Mouse (Mus musculus): Measurements from ENCODE around the gene Yif1b.
"Not testable (repeated sequence)": the region's sequence is repeated elsewhere in the genome, so short reads cannot be mapped to it uniquely, and the experiment has no call there.

Gene Yif1b

DNA sequence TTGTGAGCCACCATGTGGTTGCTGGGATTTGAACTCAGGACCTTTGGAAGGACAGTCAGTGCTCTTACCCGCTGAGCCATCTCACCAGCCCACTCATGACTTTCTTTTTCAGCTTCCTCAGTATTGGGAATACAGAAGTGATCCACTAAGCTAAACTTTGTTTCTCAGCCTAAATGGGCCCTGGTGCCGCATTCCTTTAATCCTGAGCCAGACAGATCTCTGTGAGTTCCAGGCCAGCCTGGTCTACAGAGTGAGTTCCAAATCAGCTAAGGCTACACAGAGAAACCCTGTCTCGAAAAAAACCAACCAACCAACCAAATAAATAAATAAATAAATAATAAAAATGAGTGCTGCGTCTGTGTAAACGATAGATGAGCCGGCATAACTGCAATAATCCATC lies 533 bp upstream of the Yif1b start:
- not testable (repeated sequence) for ATAC-seq (ENCODE audit: insufficient number of reproducible peaks, low FRiP score, low TSS enrichment)

DNA sequence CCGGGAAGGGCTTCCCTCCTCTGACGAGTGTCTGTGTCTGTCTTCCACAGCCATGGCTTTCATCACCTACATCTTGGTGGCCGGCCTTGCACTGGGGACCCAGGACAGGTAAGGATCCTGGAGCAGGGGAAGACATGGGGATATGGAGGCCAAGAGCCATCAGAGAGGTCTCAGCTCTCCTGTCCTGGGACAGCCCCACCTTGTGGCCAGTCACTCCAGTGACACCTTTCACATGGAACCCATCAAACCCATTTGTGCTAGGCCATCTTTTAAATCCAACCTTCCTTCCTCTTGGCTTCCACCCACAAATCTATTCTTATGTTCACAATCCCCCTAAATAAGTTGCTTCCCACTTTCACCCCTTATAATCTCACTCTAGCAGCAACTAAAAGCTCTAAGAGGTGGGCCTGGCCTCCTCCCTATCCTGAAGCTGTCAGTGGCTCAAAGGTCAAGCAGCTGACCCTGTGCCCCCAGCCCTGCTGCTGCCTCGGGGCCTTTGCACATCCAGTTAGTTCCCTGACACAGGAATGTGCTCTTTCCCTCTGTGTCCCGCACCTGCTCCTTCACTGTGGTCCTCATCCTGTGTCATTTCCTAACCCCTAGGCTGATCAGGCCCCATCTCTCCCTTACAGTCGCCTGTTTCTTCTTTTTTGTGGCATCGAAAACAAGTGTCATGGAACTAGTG lies 6.7 kb downstream of the Yif1b start:
- no peak for ATAC-seq (ENCODE audit: insufficient number of reproducible peaks, low FRiP score, low TSS enrichment)

DNA sequence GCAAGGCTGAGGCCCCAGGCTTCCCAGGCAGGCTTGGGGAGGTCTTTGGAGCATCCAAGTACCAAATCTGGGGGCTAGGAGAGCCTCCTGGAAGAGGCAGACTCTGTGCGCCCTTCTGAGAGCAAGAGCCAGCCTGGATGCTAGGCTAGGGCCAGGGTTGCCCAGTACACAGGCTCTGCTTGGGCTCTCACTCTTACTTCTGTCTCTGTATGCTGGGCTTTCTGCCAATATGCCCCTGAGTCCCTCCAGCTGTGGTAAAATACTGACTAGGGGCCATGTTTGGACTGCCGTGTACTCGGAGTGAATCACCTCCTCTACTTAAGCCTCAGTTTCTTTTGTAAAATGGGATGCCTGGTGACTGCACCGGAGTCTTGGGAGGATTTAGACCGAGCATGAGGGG lies 7.9 kb downstream of the Yif1b start:
- ATAC-seq (ENCODE audit: insufficient number of reproducible peaks, low FRiP score, low TSS enrichment) = no peak

DNA sequence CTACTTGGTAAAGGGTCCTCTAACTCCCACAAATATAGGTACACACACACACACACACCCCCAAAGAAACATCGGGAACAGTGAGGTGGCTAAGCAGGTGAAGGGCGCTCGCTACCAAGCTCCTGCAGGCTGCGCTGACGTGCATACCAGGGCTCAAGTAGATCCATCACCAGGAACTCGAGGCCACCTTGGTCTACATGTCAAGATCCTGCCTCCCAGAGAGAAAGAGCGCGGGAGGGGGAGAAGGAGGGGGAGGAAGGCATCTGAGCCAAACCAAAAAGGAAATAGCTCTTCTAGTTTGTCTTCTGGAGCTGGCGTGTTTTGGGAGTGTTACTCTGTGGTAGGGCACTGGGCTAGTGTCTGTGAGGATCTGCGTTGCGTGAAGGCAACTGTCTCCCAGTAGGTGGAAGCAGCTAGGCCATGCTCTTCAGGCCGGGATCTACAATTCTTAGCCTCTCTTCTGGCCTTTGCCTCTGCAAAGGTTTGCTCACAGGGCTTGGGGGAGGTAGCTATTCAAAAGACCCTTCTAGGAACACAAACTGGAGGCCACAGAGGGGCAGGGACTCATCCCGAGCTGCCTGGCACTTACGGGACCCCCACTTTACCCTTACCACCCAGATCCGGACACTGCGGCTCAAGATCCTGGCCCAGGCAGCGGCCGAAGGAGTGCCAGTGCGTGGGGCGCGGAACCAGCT lies 8.6 kb downstream of the Yif1b start:
- no peak for ATAC-seq (ENCODE audit: insufficient number of reproducible peaks, low FRiP score, low TSS enrichment)

DNA sequence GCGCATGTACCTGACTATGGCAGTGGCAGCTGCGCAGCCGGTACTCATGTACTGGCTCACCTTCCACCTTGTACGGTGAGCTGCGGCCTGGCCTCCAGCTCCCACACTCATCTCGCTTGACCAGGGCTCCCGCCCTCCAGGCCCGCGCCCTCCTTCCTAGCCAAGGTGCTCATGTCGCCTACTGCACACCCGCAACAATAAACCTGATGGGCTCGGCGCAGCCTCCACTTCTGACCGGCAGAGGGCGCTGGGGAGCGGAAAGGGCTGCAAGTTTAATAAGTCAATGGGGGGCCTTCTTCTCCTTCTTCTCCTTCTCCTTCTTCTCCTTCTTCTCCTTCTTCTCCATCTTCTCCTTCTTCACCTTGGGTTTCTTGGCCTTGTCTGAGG lies 9.2 kb downstream of the Yif1b start:
- no peak for ATAC-seq (ENCODE audit: insufficient number of reproducible peaks, low FRiP score, low TSS enrichment)

DNA sequence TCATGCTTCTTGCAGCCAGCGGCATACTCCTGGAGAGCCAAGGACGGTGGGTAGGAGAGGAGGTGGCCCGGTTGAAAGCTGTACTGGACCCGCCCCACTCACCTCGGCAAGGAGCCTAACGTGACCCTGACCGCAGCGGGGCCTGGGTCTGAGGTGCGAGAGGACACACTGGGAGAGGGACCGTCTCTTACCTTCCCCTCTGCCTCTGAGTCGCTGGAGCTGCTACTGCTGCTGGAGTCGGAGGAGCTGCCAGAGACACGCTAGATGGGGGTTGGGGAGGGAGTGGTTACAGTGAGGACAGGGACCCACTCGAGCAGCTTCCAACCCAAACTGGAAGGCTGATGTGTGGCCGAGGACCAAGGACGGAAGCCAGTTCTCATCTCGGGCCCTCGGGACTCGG lies 9.6 kb downstream of the Yif1b start:
- no peak for ATAC-seq (ENCODE audit: insufficient number of reproducible peaks, low FRiP score, low TSS enrichment)

DNA sequence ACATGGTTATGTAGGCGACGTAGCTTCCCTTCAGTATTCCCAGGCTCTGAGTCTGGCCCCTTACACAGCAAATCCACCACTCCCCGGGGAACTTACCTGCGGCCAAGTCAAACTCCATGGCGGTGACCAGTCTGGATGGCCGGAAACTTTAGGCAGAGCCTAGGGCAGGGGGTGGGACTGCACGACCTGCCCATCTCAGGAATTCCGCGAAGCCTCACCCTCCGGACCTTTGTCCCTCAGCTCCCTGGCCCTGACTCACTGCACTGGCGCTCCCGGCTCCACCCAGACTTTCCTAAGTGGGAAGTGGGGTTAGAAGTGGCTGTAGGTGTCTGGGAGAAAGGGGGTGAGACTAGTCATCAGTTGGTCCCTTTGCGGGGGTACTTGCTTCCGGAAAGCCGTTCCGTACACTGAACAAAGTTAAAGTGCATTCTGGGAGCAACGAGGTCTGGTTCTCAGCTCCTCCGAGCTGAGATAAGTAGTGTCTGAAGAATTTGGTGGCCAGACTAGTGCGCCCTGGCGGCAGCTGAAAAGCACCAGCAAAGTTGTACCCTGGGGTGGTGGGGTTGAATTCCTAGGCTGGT lies 10.2 kb downstream of the Yif1b start, which contains the start of gene 2200002D01Rik:
2200002D01Rik (minus strand) TSS at position 206 of the 581 bp plus-strand sequence.
- no peak for ATAC-seq (ENCODE audit: insufficient number of reproducible peaks, low FRiP score, low TSS enrichment)

DNA sequence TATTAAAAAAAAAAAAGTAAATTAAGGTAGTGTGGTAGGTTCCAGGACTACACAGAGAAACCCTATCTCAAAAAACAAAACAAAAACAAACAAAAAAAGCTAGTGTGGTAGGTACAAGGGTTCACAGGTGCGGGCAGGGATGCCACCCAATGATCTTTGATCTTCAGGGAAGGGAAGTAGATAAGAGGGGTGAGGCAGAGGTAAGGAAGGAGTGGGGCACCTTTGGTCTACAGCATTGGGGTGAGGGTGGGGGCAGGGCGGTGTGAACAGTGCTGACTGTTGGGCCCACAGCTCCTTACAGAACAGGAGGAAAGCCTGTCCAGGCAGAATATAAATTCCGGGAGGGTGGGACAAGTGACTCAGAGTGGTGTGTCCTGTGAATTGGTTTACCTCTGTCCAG lies 13.0 kb downstream of the Yif1b start:
- no peak for ATAC-seq (ENCODE audit: insufficient number of reproducible peaks, low FRiP score, low TSS enrichment)

DNA sequence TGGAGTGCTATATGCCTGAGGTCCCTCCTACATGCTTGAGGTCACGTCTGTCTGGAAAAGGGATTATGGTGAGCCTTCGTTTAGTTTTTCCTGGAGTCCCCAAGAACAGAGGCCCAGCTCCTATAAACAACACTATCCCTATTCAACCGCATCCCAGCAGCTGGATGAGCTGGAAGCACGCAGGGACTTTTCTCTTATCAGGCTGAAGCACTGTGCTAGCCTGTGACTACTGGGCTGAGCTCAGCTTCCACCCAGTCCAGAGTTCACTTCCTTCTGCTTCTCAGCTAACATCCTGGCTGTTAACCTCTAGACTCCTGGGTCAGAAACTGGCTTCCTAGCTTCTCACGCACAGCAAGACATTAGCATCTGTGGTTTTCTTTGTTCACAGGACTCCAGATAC lies 15.7 kb downstream of the Yif1b start:
- ATAC-seq (ENCODE audit: insufficient number of reproducible peaks, low FRiP score, low TSS enrichment) = no peak

DNA sequence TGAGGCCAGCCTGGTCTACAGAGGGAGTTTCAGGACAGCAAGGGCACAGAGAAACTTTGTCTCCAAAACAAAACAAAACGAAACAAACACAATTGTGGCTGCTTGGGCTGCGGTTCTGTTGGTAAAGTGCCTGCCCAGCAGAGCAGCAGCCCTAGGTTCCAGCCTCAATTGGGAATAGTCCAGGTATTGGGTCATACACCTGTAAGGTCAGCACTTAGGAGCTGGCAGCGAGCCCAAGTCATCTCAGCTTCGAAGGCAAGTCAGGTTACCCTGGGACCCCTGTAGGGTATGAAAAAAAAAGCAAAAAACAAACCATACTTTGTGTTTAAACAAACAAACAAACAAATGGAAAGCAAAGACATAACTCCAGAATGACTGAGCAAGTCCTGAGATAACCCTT lies 17.7 kb downstream of the Yif1b start:
- no peak for ATAC-seq (ENCODE audit: insufficient number of reproducible peaks, low FRiP score, low TSS enrichment)

DNA sequence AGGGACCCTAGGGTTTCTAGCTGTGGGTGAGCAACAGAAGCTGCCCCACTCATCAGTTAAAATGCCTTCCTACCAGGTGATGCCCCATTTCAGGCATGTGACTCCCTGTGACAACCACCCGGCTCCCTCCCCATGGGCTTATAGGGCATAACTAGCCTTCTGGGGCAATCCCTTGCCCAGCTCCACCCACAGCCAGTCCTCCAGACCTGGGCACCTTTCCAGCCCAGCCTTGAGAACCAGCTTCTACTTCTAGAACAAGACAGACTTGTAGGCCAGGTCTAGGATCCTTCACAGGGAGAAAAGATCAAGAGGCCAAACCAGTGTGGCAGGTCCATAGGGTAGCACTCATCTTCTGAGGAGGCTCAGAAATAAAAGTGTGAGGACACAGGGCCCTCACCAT lies 19.2 kb downstream of the Yif1b start:
- ATAC-seq (ENCODE audit: insufficient number of reproducible peaks, low FRiP score, low TSS enrichment) = no peak

DNA sequence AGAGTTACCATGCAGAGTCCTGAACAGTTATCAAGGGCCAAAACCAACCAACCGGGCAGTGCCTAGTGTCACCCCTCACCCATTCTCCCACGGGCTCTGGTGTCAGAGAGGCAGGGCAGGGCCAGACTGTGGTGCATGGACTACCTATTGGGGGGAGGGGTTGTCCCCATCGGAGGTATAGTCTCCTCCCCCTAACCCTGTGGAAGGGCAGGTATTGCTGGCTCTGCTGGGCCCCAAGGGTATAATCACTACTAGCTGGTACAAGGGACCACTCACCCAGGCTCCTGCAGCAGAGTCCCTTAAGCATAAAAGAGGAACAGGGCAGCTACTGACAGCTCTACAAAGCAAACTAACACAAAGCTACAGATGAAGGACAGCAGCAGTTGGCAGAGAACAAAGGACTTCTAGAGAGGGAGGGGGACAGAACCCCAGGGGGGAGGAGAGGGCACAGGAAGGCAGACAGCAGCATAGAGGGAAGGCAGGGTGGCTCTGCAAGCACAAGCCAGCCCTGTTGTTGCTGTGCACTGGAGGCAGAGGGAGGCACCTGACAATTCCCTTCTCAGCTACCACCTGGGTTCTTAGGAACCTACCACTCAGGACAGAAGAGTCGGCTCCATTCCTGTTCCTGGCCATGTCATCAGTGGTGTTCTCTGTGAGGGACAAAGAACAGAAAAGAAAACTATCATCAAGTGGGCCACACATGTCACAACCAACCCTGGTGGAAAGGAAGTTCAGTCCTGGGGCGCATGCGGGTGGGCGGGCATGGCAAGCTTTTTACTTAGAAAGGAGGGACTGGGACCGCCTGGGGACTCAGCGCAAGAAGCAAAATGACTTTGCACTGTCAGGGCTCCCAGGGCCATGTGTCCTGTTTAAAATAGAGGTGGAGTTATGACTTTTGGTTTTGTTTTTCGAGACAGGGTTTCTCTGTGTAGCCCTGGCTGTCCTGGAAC lies 21.9 kb downstream of the Yif1b start:
- no peak for ATAC-seq (ENCODE audit: insufficient number of reproducible peaks, low FRiP score, low TSS enrichment)

DNA sequence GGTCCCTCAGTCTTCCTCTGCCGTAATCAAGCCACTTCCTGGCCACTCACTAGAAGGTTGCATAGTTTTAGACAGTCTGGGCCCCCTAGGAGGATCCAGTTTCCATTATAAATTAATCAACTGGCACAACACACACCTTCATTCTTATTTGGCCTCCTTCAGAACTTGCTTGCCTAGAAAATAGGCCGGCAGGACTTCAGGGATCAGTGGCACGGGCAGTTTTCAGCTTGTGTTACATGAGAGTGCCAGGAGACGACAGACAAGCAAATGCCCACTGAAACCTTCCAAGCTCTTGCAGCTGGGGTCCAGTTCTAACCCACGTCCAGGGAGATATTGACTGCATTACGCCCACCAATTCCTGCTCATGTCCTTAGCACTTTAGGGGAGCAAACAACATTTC lies 24.0 kb downstream of the Yif1b start:
- no peak for ATAC-seq (ENCODE audit: insufficient number of reproducible peaks, low FRiP score, low TSS enrichment)

DNA sequence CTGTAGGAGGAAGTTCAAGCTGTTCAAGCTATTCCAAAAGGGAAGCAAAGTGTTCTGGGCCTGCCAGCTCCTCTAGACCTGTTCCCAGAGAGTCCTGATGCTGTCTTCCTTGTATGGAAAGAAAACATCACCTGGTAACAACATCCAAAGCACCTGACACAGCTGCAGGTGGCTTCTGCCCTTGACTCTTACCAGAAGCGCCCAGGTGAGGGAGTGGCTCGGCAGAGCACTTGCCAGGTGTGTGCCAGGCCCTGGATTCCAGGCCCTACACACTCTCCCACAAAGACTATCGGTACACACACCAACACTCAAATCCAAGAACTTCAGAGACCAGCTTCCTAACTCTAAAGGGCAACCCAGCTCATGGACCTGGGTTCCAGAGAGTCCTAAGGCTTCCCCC lies 25.7 kb downstream of the Yif1b start:
- ATAC-seq (ENCODE audit: insufficient number of reproducible peaks, low FRiP score, low TSS enrichment) = no peak

DNA sequence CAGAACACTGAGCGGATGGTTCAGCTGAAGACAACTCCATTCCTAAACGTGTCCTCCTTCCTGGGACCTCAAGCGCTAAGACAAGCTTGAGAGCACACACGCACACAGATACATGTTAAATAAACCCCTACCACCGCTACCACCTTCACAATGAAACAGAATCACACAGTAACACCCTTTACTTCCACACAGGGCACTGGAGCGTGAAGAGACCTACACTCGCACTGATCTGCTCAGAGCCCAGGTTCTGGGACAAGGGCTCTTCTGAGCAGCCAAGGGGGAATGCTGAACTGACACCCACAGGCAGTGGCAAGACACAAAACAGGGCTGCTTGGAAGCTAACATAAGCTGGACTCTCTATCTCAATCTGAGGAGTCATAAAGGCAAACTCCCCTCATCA lies 27.5 kb downstream of the Yif1b start:
- no peak for ATAC-seq (ENCODE audit: insufficient number of reproducible peaks, low FRiP score, low TSS enrichment)

DNA sequence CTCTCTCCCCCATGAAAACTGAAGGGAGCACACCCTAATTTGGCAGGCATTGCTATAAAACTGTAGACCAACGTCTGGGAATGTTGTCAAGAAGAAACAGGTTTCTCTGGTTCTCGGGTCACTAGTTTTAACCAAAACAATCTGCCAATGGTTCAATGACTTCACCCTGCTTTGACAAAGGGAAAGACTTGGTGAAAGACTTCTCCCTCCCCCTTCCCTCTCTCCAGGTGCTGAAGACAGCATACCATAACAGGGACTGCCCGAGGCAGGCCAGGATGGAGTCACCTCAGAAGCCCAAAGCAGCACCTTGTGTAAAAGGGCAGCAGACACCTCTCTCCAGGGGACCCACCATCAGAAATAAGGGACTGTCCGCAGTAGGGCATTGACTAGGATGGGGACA lies 28.8 kb downstream of the Yif1b start:
- ATAC-seq (ENCODE audit: insufficient number of reproducible peaks, low FRiP score, low TSS enrichment) = no peak

DNA sequence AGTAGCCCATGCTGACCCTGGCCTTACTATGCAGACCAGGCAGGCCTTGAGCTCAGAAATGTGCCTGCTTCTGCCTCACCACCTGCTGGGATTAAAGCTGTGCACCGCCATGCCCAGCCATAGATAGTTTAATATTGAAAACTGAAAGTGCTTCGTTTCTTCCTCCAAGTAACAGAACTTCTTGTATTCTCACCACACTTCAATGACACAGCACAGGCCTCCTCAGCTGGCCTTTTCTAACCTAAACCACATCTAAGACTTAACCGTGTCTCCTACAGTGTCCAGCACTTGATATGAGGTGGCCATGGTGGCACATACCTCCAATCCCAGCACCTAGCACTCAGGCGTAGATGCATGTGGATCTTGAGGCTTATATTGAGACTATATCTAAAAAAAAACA lies 32.3 kb downstream of the Yif1b start:
- ATAC-seq (ENCODE audit: insufficient number of reproducible peaks, low FRiP score, low TSS enrichment) = no peak

DNA sequence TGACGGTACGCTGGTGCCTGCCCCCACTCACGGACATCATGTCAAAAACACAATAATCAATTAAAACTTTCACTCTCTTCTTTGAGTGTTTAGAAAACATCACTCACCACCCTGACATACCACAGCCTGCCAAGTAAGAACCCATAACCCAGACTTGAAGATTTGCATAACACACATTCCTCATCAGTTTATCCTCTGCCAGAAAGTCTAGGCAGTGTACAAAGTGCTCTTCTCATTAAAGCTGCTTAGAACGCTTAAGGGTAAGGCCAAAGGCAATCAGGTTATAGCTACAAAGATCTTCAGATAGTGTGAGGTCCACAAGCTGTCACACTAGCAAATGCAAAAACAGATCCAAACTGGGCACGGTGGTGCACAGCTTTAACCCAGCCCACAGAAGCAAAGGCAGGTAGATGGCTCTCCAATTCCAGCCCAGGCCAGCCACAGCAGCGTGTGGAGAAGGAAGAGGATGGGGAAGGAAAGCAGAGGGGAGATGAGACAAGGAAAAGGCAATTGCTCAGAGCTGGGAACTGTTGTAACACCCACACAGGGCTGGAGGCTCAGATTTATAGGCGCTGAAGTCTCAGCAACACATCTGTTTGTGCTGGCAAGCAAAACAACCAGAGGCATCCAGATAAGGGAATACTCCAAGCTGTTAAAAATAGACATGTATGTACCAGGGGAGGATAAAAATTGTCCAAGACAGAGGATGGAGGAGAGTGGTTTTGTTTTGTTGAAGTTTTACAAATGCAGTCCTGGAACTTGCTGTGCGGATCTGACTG lies 33.7 kb downstream of the Yif1b start:
- no peak for ATAC-seq (ENCODE audit: insufficient number of reproducible peaks, low FRiP score, low TSS enrichment)

DNA sequence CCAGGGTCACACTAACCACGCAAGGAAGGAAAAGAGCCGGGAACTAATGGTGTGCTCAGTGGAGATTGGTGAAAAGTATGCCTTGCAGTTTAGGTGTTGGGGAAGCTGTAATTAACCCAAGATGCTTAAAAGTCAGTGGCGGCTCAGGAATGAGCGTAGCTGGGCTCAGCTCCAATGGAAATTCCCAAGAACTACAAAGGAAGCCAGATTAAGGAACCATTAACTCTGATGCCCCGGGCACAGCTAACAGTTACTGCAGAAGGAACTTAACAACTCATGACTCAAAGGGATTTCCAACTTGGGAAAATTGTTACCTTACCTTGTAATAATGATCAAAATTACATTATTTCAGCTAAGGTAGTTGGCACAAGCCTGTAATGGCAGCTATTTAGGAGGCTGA lies 38.6 kb downstream of the Yif1b start:
- ATAC-seq (ENCODE audit: insufficient number of reproducible peaks, low FRiP score, low TSS enrichment) = no peak

DNA sequence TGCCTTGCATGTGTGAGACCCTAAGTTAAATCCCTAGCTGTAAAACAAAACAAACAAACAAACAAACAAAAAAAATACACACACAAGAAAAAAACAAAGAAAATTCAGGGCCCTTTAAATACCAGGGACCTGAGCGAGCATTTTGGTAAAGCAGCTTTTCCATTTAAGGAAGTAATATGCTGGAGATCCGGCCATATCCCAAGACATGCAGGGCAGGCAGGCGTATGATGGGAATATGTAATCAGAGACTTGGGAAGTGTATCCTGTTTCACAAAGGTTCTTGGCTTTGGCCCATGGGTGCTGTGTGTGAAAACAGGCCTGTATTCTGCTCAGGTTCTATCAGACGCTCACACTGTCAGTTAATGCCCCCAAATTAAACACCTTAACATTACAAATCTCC lies 39.4 kb downstream of the Yif1b start:
- ATAC-seq (ENCODE audit: insufficient number of reproducible peaks, low FRiP score, low TSS enrichment) = no peak

Measured in cerebellum, adult (tissue).